Mouse (Mus musculus) layer of hippocampus, adult 18-20 months (tissue): Measurements from ENCODE around the gene Lrp5. TPM values are rescaled to one million over a fixed set of nuclear protein-coding genes. Genes with fewer than 3 reads are reported as not detected.
"Not testable (repeated sequence)": the region's sequence is repeated elsewhere in the genome, so short reads cannot be mapped to it uniquely, and the experiment has no call there.

Experiments
- DNase-seq, 2 experiments: peaks; one replicate each; pipeline ENCODE4 v3.0.0; 2022; ENCODE audit warnings: low spot score in 2 of 2
- total RNA-seq, 2 experiments: library from RNA; stranded (reverse); gene quantifications; 2 replicates each; pipeline ENCODE4 v1.2.3; 2021

Lrp5 gene
- total RNA-seq, 2 experiments from 2014 or later = 9.2 to 10.4 TPM

- DNase-seq = no peak
Measured at GRCm38 (mm10) chr19:3613991-3614390, 72.4 kb downstream of the Lrp5 start.

DNA sequence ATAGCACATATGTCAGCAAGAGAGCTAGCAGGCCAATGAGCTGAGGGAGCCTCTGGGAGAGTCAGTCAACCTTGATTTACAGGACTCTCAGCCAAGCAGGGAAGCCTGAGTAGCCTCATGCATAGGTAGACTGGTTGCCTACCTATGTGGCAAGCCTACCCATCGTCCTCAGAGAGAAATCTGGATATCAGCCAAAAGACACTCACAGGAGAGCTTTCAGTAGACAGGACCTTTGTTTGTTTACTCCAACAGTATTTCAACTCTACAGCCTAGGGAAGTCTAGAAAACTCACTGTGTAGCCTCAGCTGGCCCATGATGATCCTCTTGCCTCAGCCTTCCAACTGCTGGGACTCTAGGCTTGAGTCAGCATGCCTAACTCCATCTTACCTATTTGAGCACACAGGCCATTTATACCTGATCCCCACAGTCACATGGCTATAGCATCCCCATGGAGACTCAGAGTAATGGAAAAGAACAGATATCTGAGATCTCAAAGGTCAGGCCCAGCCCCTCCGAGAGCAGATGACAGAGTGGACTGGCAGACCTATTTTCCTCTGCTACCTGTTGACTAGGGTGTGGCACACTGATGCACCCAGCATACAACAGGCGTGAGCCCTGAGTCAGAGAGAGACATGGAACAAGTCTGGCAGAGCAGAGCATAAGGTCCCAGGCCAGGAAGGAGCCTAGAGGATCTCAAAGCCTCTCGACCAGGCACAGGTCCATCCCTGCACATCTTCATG lies 73.7 kb downstream of the Lrp5 start:
- DNase-seq = no peak

GRCm38 (mm10) chr19:3611730-3612129 lies 74.6 kb downstream of the Lrp5 start:
- DNase-seq = no peak

- no peak for DNase-seq
Measured at GRCm38 (mm10) chr19:3610886-3611285, 75.5 kb downstream of the Lrp5 start.

DNA sequence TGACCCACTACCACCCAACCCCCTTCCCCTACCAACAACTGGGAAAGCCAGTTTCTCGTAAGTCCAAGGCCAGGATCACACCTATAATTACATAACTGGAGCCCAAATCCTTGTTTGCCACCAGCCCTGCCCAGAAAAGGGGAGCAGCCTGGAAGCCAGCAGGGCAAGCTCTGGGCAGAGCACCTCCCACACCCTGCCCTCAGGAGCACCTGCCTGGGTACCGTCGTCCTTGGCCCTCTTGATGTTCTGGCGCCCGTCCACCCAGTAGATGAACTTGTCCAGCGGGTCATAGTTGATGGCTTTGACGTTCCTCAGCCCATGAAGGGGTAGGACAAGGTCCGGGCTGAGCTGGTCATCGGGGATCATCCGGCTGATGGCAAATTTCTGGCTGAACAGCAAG lies 76.5 kb downstream of the Lrp5 start:
- no peak for DNase-seq

- no peak for DNase-seq
Measured at GRCm38 (mm10) chr19:3594316-3594715, 92.0 kb downstream of the Lrp5 start.

GRCm38 (mm10) chr19:3593379-3594055 lies 92.8 kb downstream of the Lrp5 start:
- DNase-seq = no peak

DNA sequence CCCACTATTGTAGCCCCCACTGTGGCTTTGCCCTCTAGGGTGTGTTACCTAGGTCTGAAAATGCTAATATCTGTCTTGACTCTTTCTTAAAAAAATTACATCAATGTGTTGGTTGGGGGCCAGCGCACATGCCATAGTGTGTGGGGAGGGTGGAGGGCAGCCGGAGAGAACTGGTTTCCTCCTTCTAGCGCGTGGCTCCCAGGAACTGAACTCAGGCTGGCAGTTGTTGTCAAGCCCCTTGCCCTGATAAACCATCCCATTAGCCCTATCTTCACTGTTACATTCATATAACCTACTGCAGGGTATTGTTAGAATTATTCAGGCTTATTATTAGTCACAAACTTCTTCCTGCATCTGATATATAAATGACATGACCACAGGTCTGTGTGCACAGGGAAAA lies 96.4 kb downstream of the Lrp5 start:
- DNase-seq = no peak

DNA sequence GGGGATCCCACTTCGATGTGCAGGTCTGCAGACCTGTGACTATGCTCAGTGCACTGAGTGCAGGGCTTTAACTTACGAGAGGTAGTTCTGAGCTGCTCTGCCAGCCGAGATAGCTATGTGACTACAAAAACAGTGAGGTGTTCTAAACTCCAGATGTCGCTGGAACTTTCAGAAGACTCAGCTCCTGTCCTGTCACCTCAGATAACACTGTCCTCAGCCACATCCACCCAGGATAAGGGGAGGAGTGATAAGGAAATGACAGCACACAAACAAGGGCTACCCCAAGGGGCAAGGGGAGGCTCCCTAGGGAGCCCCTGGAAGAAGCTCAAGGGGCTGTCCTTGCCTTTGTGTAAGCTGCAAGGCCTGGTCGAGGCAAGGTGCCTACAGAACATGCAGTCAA lies 96.8 kb downstream of the Lrp5 start:
- no peak for DNase-seq

DNA sequence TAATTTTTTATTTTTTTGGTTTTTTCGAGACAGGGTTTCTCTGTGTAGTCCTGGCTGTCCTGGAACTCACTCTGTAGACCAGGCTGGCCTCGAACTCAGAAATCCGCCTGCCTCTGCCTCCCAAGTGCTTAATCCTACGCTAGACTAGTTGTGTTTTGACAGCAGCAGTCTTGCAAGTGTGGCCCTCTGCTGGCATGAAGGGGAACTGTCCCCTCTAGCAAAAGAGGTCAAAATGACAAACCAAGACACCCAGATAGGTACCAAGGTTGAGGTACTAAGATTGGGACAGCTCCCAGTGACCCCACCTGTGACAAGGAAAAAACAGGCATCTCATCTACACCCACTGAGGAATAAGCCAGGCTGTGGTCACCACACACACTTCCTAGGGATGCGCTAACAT lies 98.6 kb downstream of the Lrp5 start:
- DNase-seq = not testable (repeated sequence)

DNA sequence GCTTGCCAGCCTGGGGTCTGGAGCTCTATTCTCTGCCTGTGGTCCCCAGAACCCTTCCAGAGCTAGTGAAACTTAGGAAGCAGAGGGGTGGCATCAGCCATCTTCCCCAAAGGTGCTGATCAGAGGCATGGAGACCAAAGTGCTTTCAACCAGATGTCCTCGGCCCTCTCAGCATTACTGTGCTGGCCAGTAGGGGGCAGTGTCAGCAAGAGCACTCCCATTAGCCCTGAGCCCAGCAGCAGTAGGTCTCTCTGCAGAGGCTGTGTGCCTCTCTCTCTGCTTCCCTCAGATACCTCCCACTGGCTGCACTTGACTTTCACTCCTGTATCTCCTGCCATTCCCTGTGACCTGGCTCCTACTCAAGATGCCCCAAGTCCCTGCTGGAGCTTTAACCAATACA lies 99.8 kb downstream of the Lrp5 start:
- DNase-seq = peak in 1 of 2 experiments; percentile 53

DNA sequence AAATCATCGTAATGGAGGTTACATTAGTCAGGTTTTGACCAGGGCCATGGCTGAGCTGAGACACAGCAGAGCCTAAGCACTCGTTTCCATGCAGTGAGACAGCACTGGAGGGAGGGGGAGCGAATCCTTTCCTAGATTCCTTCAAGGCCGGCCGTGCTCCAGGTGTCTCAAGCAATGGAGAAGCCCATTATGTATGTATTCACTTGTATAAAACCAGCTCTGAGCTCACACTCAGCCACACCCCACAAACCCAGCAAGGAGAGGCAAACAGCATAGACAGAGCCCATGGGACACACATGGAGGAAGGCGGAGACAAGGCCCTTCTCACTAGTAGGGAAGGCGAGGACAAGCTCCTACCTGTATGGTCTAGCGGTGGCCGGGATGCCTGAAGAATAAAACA lies 100.3 kb downstream of the Lrp5 start:
- no peak for DNase-seq

DNA sequence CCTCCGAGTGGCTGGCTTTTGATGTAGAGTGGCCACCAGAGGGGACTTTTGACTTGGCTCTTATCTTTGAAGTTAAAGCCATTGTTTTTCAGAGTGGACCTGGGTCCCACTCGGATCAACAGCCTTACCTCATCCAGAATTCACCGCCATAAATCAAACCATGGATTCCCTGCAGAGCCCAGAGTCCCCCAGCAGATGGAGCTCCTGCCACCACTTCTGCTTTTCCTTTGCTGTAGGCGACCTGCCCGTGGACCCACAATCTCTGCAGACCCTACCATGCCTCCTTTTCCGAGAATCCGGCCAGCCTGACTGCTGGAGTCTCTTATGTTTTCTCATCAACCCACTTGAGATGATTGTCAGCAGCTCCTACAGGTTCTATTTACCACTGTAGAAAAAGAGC lies 105.0 kb downstream of the Lrp5 start:
- DNase-seq = peak; percentile 38 to 83

GRCm38 (mm10) chr19:3577911-3578290 lies 108.5 kb downstream of the Lrp5 start:
- DNase-seq = no peak

- no peak for DNase-seq
Measured at GRCm38 (mm10) chr19:3577265-3577910, 109.0 kb downstream of the Lrp5 start.

GRCm38 (mm10) chr19:3576451-3577264 lies 109.7 kb downstream of the Lrp5 start:
- peak in 1 of 2 experiments; percentile 19 for DNase-seq

DNA sequence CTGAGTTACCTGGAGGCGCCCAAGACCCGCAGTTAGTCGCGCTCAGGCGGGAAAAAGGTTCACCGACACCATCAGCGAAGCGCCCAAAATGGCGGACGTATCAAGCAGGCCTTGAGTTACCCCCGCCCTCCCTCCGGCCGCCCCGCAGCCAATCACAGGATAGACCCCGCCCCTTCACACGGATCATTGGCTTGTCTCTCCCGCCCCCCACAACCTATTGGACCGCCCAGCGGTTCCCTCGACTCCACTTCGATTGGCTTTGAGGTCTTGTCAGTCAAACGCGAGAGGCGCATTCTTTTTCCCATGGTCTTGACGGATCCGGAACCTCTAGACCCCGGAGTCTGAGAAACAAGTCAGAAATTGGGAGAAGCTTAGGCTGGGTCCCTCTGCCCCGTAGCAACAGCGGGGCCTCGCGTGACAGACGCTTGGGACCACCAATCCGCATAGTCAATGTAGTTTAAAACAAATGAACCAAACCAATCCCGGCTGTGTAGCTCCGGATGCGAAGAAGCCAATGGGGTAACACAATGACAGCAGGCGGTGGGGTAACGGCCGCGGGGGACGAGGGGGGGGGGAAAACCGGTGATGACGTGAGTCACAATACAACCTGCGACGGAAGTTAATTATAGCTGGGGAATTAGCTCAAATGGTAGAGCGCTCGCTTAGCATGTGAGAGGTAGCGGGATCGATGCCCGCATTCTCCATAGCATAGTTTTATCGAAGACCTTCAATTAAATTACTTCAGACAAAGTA lies 110.6 kb downstream of the Lrp5 start, which contains the start of gene Ppp6r3:
Ppp6r3 (minus strand) TSS at position 118 of the 753 bp plus-strand sequence.
- DNase-seq = peak; percentile 97 to 99

- DNase-seq = no peak
Measured at GRCm38 (mm10) chr19:3575276-3575631, 111.1 kb downstream of the Lrp5 start.

- no peak for DNase-seq
Measured at GRCm38 (mm10) chr19:3574593-3575094, 111.7 kb downstream of the Lrp5 start.

DNA sequence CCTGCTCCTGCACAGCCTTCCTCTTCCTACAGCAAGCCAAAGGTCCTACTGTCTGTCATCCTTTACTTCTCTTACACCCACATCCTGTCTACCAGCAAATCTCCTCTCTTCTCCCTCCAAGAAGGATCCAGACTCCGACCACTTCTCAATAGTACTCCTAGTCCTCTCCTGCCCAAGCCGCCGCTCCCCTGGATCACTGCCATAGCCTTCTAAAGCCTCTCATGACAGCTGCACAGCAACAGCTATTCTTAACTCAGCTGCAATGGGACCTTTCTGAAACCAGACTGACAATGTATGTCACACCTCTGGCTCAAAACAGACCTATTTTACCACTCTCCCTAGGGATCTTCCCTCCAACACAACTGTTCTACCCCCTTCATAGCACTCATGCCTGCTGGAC lies 122.1 kb downstream of the Lrp5 start:
- DNase-seq = no peak

- no peak for DNase-seq
Measured at GRCm38 (mm10) chr19:3562752-3563151, 123.6 kb downstream of the Lrp5 start.
